Mouse (Mus musculus) CH12.LX (cell line): ENCODE results near the gene Col28a1.

ENCODE experiments used
- EP300 ChIP-seq: IDR thresholded peaks from 2 replicates; pipeline ENCODE4 v1.6.1; 2011; ENCODE audit warnings: low read length, improper control_type of control experiment
- POLR2A ChIP-seq: IDR thresholded peaks from 2 replicates; pipeline ENCODE4 v1.6.1; 2011; ENCODE audit warnings: low read depth, mild to moderate bottlenecking, improper control_type of control experiment, low read length

DNA sequence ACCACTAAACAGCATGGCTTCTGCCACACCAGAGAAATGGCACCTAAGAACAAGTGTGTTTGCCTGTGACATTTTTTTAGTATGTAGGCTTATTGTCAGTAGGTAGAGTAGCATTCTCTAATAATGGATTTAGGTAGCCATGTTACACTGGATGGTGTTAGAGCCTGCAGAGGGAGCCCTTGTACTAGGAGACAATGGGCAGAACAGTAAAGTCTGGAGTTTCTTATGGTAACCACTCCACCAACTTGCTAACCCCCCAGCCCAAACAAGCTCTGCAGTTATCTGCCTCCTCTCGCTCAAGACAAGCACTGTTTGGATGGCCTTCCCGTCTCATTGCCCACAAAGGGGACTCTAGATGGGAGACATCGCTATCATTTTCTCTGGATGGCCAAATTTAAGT is 126.2 kb downstream of the Col28a1 start:
- TF ChIP-seq POLR2A (no peak), EP300 (no peak)
